Mouse (Mus musculus): ENCODE measurements around the gene Schip1.

DNA sequence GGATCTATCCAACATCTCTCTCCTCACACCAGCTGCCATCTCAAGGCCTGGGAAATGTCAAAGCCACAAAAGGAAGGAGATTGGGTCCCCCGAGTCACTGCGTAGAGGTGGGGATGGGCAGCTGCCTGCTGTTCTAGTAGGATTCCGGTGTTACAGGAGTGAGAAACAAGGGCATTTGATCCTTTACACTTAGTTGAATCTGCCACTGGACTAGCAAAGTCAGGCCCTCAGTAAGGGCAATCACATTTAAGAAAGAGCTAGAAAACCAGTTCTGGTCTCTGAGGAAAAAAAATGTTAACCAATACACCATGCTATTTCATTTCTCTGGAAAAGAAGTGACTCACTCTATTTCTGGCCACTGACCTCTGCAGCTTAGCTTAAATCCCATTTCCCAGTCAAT lies 566.2 kb downstream of the Schip1 start:
- TF ChIP-seq GATA1 (IDR thresholded peaks at IDR 0.05; ENCODE audit: low read length) = no peak
- no peak for TF ChIP-seq TAL1 (IDR thresholded peaks at IDR 0.05; ENCODE audit: low read length)
